Mouse (Mus musculus): ENCODE measurements around the gene Acot2. TPM values are rescaled to one million over a fixed set of nuclear protein-coding genes. Genes with fewer than 3 reads are reported as not detected.
"Not testable (repeated sequence)": the region's sequence is repeated elsewhere in the genome, so short reads cannot be mapped to it uniquely, and the experiment has no call there.

Gene Acot2
- polyA plus RNA-seq, 1 experiment, result 6.8 TPM

GRCm38 (mm10) chr12:83978862-83979261, 8.8 kb upstream of the Acot2 start:
- Histone ChIP-seq H3K4me3 (replicated peaks; ENCODE audit: insufficient read depth, low read depth, low read length) (no peak overlapping the region), H3K27me3 (ENCODE audit: control insufficient read depth, insufficient read depth, low read length) (no peaks in the 10 kb centered on the region), H3K4me1 (ENCODE audit: control insufficient read depth, insufficient read depth, low read length) (peaks cover 13% of the 10 kb centered on the region), H3K27ac (ENCODE audit: insufficient read depth, low read length) (no peak overlapping the region)
- peak; percentile 74 to 85 for DNase-seq
- TF ChIP-seq POLR2A (IDR thresholded peaks at IDR 0.05; ENCODE audit: borderline replicate concordance, insufficient read depth, low read length) (0 out of 2 replicates have a peak, but pooled peaks have one; percentile 24), CTCF (IDR thresholded peaks at IDR 0.05; ENCODE audit: borderline replicate concordance, insufficient read depth, low read depth, low read length) (no peak)
- 8% methylated on average over 6 of the region's 6 CpGs for WGBS

- WGBS, result 96% methylated on average over 4 of the region's 4 CpGs
- Histone ChIP-seq H3K27me3 (ENCODE audit: control insufficient read depth, insufficient read depth, low read length) (no peaks in the 10 kb centered on the region), H3K4me3 (replicated peaks; ENCODE audit: insufficient read depth, low read depth, low read length) (no peak overlapping the region), H3K27ac (ENCODE audit: insufficient read depth, low read length) (no peak overlapping the region), H3K4me1 (ENCODE audit: control insufficient read depth, insufficient read depth, low read length) (peaks cover 13% of the 10 kb centered on the region)
- TF ChIP-seq CTCF (IDR thresholded peaks at IDR 0.05; ENCODE audit: borderline replicate concordance, insufficient read depth, low read depth, low read length), result no peak
- no peak for TF ChIP-seq POLR2A (IDR thresholded peaks at IDR 0.05; ENCODE audit: borderline replicate concordance, insufficient read depth, low read length)
- DNase-seq, result no peak
Observed at GRCm38 (mm10) chr12:83981615-83982014, 6.0 kb upstream of the Acot2 start.

GRCm38 (mm10) chr12:83984752-83985151, 2.9 kb upstream of the Acot2 start, which contains the start of gene Heatr4:
Heatr4 (minus strand) TSS chr12:83984852.
- DNase-seq, result no peak
- 90% methylated on average over 4 of the region's 4 CpGs for WGBS
- TF ChIP-seq CTCF (IDR thresholded peaks at IDR 0.05; ENCODE audit: borderline replicate concordance, insufficient read depth, low read depth, low read length) (no peak), POLR2A (IDR thresholded peaks at IDR 0.05; ENCODE audit: borderline replicate concordance, insufficient read depth, low read length) (no peak)
- H3K4me1 ChIP-seq (ENCODE audit: control insufficient read depth, insufficient read depth, low read length), result no peaks in the 10 kb centered on the region
- no peak within 1 kb of the TSS for H3K4me3 ChIP-seq (replicated peaks; ENCODE audit: insufficient read depth, low read depth, low read length)
- H3K27ac ChIP-seq (ENCODE audit: insufficient read depth, low read length), result no peak within 1 kb of the TSS
- no peaks in the 10 kb centered on the region for H3K27me3 ChIP-seq (ENCODE audit: control insufficient read depth, insufficient read depth, low read length)

GRCm38 (mm10) chr12:83987242-83987582, 449 bp upstream of the Acot2 start:
- TF ChIP-seq POLR2A (IDR thresholded peaks at IDR 0.05; ENCODE audit: borderline replicate concordance, insufficient read depth, low read length) (no peak), CTCF (IDR thresholded peaks at IDR 0.05; ENCODE audit: borderline replicate concordance, insufficient read depth, low read depth, low read length) (no peak)
- DNase-seq, result no peak
- WGBS, result 32% methylated on average over 8 of the region's 8 CpGs
- H3K4me3 ChIP-seq (replicated peaks; ENCODE audit: insufficient read depth, low read depth, low read length), result peak overlapping the region; percentile 89
- no peak overlapping the region; the same call in 1 of the 2 replicates for H3K27ac ChIP-seq (ENCODE audit: insufficient read depth, low read length)
- H3K4me1 ChIP-seq (ENCODE audit: control insufficient read depth, insufficient read depth, low read length), result no peaks in the 10 kb centered on the region
- H3K27me3 ChIP-seq (ENCODE audit: control insufficient read depth, insufficient read depth, low read length), result no peaks in the 10 kb centered on the region

DNA sequence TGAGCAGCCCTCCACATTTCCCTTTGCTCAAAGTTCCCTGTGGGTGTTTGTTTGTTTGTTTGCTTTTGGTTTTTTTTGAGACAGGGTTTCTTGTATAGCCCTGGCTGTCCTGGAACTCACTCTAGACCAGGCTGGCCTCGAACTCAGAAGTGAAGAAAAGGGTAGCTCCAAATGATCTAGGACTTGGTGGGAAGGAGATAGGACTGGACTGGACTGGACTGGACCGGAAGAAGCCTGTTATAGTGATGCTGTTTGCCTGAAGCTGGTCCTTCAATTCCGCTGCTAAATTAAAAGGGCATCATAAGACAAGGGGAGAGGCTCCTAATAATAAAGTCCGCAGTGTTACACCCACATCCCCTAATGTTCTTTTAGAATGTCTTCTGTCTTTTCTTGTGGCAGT, 822 bp downstream of the Acot2 start:
- DNase-seq, result no peak
- no peaks in the 10 kb centered on the region for H3K27me3 ChIP-seq (ENCODE audit: control insufficient read depth, insufficient read depth, low read length)
- TF ChIP-seq CTCF (IDR thresholded peaks at IDR 0.05; ENCODE audit: borderline replicate concordance, insufficient read depth, low read depth, low read length) (no peak), POLR2A (IDR thresholded peaks at IDR 0.05; ENCODE audit: borderline replicate concordance, insufficient read depth, low read length) (no peak)
- no peaks in the 10 kb centered on the region for H3K4me1 ChIP-seq (ENCODE audit: control insufficient read depth, insufficient read depth, low read length)
- H3K4me3 ChIP-seq (replicated peaks; ENCODE audit: insufficient read depth, low read depth, low read length), result peak overlapping the region; percentile 89
- peak overlapping the region; percentile 75; the same call in 1 of the 2 replicates for H3K27ac ChIP-seq (ENCODE audit: insufficient read depth, low read length)
- WGBS, result 62% methylated on average over 4 of the region's 4 CpGs

DNA sequence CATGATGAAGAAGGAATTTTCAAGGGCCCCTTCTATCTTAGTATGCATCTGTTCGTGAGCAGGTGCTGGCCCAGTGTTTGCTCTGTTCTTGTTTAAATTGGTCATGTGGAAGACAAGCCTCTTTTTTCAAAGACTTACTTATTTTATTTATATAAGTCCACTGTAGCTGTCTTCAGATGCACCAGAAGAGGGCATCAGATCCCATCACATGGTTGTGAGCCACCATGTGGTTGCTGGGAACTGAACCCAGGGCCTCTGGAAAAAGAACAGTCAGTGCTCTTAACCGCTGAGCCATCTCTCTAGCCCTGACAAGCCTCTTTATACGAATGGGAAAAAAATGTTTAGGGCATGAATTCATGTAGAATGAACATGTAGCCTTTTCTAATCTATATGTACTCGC, 1.7 kb downstream of the Acot2 start:
- no peak overlapping the region for H3K27ac ChIP-seq (ENCODE audit: insufficient read depth, low read length)
- no peaks in the 10 kb centered on the region for H3K4me1 ChIP-seq (ENCODE audit: control insufficient read depth, insufficient read depth, low read length)
- H3K4me3 ChIP-seq (replicated peaks; ENCODE audit: insufficient read depth, low read depth, low read length), result no peak overlapping the region
- no peak for TF ChIP-seq CTCF (IDR thresholded peaks at IDR 0.05; ENCODE audit: borderline replicate concordance, insufficient read depth, low read depth, low read length)
- TF ChIP-seq POLR2A (IDR thresholded peaks at IDR 0.05; ENCODE audit: borderline replicate concordance, insufficient read depth, low read length), result no peak
- H3K27me3 ChIP-seq (ENCODE audit: control insufficient read depth, insufficient read depth, low read length), result no peaks in the 10 kb centered on the region
- 100% methylated on average over 4 of the region's 4 CpGs for WGBS
- DNase-seq, result no peak

DNA sequence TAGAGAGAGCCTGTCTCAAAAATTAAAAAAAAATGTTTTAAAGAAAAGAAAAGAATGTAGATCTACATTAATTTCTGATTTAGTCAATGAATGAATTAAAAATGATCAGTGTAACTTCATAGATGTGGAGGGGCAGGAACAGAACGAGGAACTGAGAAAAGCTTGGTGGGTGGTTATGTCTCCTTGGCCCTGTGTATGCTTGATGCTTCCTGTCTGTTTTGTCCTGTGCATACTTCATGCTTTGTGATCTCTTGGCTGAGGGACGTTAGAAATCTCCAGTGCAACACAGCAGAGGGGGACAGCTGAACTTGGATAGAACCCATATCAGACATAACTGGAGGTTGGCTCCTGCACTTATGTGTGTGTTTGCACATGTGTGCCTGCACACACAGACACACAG, 9.6 kb downstream of the Acot2 start:
- H3K27ac ChIP-seq (ENCODE audit: insufficient read depth, low read length), result no peak overlapping the region
- 59% methylated on average over 2 of the region's 2 CpGs for WGBS
- TF ChIP-seq CTCF (IDR thresholded peaks at IDR 0.05; ENCODE audit: borderline replicate concordance, insufficient read depth, low read depth, low read length) (no peak), POLR2A (IDR thresholded peaks at IDR 0.05; ENCODE audit: borderline replicate concordance, insufficient read depth, low read length) (no peak)
- H3K27me3 ChIP-seq (ENCODE audit: control insufficient read depth, insufficient read depth, low read length), result no peaks in the 10 kb centered on the region
- DNase-seq, result no peak
- no peak overlapping the region for H3K4me3 ChIP-seq (replicated peaks; ENCODE audit: insufficient read depth, low read depth, low read length)
- no peaks in the 10 kb centered on the region for H3K4me1 ChIP-seq (ENCODE audit: control insufficient read depth, insufficient read depth, low read length)

GRCm38 (mm10) chr12:83998341-83999107, 10.9 kb downstream of the Acot2 start:
- Histone ChIP-seq H3K4me3 (replicated peaks; ENCODE audit: insufficient read depth, low read depth, low read length) (no peak overlapping the region), H3K4me1 (ENCODE audit: control insufficient read depth, insufficient read depth, low read length) (no peaks in the 10 kb centered on the region), H3K27me3 (ENCODE audit: control insufficient read depth, insufficient read depth, low read length) (no peaks in the 10 kb centered on the region), H3K27ac (ENCODE audit: insufficient read depth, low read length) (no peak overlapping the region)
- no peak for DNase-seq
- 27% methylated on average over 11 of the region's 11 CpGs for WGBS
- no peak for TF ChIP-seq POLR2A (IDR thresholded peaks at IDR 0.05; ENCODE audit: borderline replicate concordance, insufficient read depth, low read length)
- TF ChIP-seq CTCF (IDR thresholded peaks at IDR 0.05; ENCODE audit: borderline replicate concordance, insufficient read depth, low read depth, low read length), result no peak

GRCm38 (mm10) chr12:83999237-83999636, 11.6 kb downstream of the Acot2 start:
- not testable (repeated sequence) for H3K4me3 ChIP-seq (replicated peaks; ENCODE audit: insufficient read depth, low read depth, low read length); H3K27ac ChIP-seq (ENCODE audit: insufficient read depth, low read length); DNase-seq; H3K4me1 ChIP-seq (ENCODE audit: control insufficient read depth, insufficient read depth, low read length); H3K27me3 ChIP-seq (ENCODE audit: control insufficient read depth, insufficient read depth, low read length)
- 52% methylated on average over 8 of the region's 8 CpGs for WGBS

Data from cerebellum, adult 2 months (tissue).